Mouse (Mus musculus): ENCODE data around the gene Ghrl.

DNA sequence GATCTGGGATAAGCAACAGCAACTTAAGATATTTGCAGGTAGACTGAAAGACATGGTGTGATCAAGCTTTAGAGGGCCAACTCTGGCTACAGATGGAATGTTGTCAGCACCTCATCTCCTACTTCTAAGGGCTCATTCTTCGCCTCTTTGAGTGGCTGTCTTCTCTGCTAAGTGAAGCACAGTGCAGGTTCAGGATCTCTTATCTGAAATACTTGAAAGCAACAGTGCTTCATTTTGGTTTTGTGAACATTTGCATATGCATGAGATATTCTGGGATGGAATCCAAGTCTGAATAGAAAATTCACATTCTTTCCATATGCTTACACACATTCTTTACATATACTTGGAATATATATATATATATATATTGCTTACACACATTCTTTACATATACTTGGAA lies 22.6 kb upstream of the Ghrl start:
- TF ChIP-seq CTCF (IDR thresholded peaks at IDR 0.05; ENCODE audit: low read depth), result no peak
- no peak for TF ChIP-seq EP300 (IDR thresholded peaks at IDR 0.05; ENCODE audit: low read depth)

Measured in liver, embryonic 14.5 days (tissue).